Mouse (Mus musculus) activated CD4-positive, CD25-positive, alpha-beta regulatory T cell, adult 9 weeks (primary cell): ENCODE data around the gene Krtap5-4. TPM values are rescaled to one million over a fixed set of nuclear protein-coding genes. Genes with fewer than 3 reads are reported as not detected.

Source experiments
- polyA plus RNA-seq: library from polyadenylated mRNA; unstranded; fragments of 100-300 nt; shearing (Covaris generic); gene quantifications from one replicate; pipeline ENCODE4 v1.2.1, GENCODE M21; 2017

Gene Krtap5-4
- not detected for polyA plus RNA-seq

DNA sequence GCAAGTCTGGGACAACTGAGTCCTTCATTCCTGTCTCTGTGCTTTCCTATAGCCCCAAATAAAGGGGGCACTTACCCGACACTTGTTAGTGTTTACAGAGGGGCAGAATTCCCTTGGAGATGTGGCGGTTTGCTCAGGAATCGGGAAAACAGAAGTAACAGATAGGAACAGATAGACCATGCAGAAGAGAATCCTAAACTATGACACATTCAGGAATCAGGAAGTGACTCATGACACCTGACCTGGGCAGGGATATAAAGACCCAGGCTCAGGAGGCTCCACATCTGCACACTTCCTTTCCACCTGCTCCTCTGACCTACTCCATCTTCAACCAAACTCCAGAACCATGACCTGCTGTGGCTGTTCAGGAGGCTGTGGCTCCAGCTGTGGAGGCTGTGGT lies at the start of gene Krtap5-4:
TSS of gene Krtap5-4 (plus strand) at position 301 of the 400 bp plus-strand sequence.

DNA sequence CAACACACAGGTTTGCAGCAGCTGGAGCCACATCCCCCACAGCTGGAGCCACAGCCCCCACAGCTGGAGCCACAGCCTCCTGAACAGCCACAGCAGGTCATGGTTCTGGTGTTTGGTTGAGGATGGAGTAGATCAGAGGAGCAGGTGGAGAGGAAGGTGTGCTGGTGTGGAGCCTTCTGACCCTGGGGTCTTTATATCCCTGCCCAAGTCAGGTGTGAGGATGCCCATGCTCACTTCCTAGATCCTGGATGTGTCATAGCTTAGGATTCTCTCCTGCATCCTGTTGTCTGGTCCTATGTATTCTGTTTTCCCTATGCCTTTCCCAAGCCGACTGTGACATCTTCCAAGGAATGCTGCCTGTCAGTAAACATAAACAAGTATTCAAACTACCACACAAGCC lies 45.1 kb upstream of the Krtap5-4 start, which contains the start of gene Gm2431:
TSS of gene Gm2431 (minus strand) at position 101 of the 400 bp plus-strand sequence.

DNA sequence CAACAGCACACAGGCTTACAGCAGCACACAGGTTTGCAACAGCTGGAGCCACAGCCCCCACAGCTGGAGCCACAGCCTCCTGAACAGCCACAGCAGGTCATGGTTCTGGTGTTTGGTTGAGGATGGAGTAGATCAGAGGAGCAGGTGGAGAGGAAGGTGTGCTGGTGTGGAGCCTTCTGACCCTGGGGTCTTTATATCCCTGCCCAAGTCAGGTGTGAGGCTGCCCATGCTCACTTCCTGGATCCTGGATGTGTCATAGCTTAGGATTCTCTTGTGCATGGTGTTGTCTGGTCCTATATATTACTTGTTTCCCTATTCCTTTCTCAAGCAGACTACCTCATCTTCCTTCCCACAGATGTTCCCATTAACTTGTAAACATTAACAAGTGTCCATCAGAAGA lies 29.1 kb upstream of the Krtap5-4 start, which contains the start of gene Gm4559:
TSS of gene Gm4559 (minus strand) at position 101 of the 400 bp plus-strand sequence.

DNA sequence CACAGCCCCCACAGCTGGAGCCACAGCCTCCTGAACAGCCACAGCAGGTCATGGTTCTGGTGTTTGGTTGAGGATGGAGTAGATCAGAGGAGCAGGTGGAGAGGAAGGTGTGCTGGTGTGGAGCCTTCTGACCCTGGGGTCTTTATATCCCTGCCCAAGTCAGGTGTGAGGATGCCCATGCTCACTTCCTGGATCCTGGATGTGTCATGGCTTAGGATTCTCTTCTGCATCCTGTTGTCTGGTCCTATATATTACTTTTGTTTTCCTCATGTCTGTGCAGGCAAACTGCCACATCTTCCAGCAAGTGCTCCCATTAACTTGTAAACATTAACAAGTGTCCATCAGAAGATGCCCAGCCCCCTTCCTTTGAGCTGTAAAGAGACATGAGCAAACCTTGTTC lies 6.3 kb upstream of the Krtap5-4 start, which contains the start of gene Krtap5-1:
TSS of gene Krtap5-1 (minus strand) at position 101 of the 400 bp plus-strand sequence.

Other genes with a start within 250 kb of the Krtap5-4 start
- gene Mob2, start 242.5 kb upstream of the Krtap5-4 start, polyA plus RNA-seq, result 79.6 TPM
- gene Dusp8, start 207.7 kb upstream of the Krtap5-4 start, polyA plus RNA-seq, result not detected
- gene Gm45618, start 182.8 kb upstream of the Krtap5-4 start, polyA plus RNA-seq, result not detected
- gene Gm39115, start 167.5 kb upstream of the Krtap5-4 start, polyA plus RNA-seq, result not detected
- gene Gm45337, start 158.9 kb upstream of the Krtap5-4 start, polyA plus RNA-seq, result not detected
- gene Gm29735, start 146.4 kb upstream of the Krtap5-4 start, polyA plus RNA-seq, result not detected
- not detected for gene Gm4553, start 137.8 kb upstream of the Krtap5-4 start, polyA plus RNA-seq
- not detected for gene Krtap5-2, start 127.5 kb upstream of the Krtap5-4 start, polyA plus RNA-seq
- not detected for gene Gm10153, start 113.2 kb upstream of the Krtap5-4 start, polyA plus RNA-seq
- gene Krtap5-3, start 102.2 kb upstream of the Krtap5-4 start, polyA plus RNA-seq, result not detected
- gene Gm7579, start 91.7 kb upstream of the Krtap5-4 start, polyA plus RNA-seq, result not detected
- gene Krtap5-5, start 73.6 kb upstream of the Krtap5-4 start, polyA plus RNA-seq, result not detected
- gene Gm40460, start 62.5 kb upstream of the Krtap5-4 start, polyA plus RNA-seq, result not detected
- gene Gm2431, start 45.2 kb upstream of the Krtap5-4 start, polyA plus RNA-seq, result not detected
- not detected for gene Gm4559, start 29.2 kb upstream of the Krtap5-4 start, polyA plus RNA-seq
- not detected for gene Krtap5-1, start 6.4 kb upstream of the Krtap5-4 start, polyA plus RNA-seq
- gene Ifitm10, start 70.2 kb downstream of the Krtap5-4 start, polyA plus RNA-seq, result 2.3 TPM
- gene Gm49369, start 79.1 kb downstream of the Krtap5-4 start, polyA plus RNA-seq, result not detected
- 417 TPM for gene Ctsd, start 84.5 kb downstream of the Krtap5-4 start, polyA plus RNA-seq
- not detected for gene Syt8, start 131.3 kb downstream of the Krtap5-4 start, polyA plus RNA-seq
- gene Tnni2, start 138.3 kb downstream of the Krtap5-4 start, polyA plus RNA-seq, result not detected
- gene Lsp1, start 157.3 kb downstream of the Krtap5-4 start, polyA plus RNA-seq, result 1,327 TPM
- gene Tnnt3, start 195.3 kb downstream of the Krtap5-4 start, polyA plus RNA-seq, result 1.7 TPM
- gene Mrpl23, start 229.1 kb downstream of the Krtap5-4 start, polyA plus RNA-seq, result 4.0 TPM